Mouse (Mus musculus) hindlimb bud, embryonic 11.5 days (tissue): ENCODE data around the gene Ttc23l.
"Not testable (repeated sequence)": the region's sequence is repeated elsewhere in the genome, so short reads cannot be mapped to it uniquely, and the experiment has no call there.

Experiments used
- DNase-seq: peaks from one replicate; pipeline ENCODE4 v3.0.0-alpha.2; 2012; ENCODE audit warnings: low read depth, low spot score; ENCODE audit errors: extremely low spot score

The Ttc23l gene

GRCm38 (mm10) chr15:10558465-10558864 is at the start of gene Ttc23l:
Gene Ttc23l (minus strand): TSS chr15:10558668.
- no peak for DNase-seq

GRCm38 (mm10) chr15:10599413-10599812 is 40.9 kb upstream of the Ttc23l start:
- no peak for DNase-seq

GRCm38 (mm10) chr15:10598259-10599225 is 40.1 kb upstream of the Ttc23l start:
- no peak for DNase-seq

GRCm38 (mm10) chr15:10596871-10597270 is 38.4 kb upstream of the Ttc23l start:
- no peak for DNase-seq

- no peak for DNase-seq
Observed at GRCm38 (mm10) chr15:10595408-10595807, 36.9 kb upstream of the Ttc23l start.

GRCm38 (mm10) chr15:10594910-10595309 is 36.4 kb upstream of the Ttc23l start:
- no peak for DNase-seq

GRCm38 (mm10) chr15:10593094-10593493 is 34.6 kb upstream of the Ttc23l start:
- no peak for DNase-seq

GRCm38 (mm10) chr15:10586565-10586964 is 28.1 kb upstream of the Ttc23l start:
- DNase-seq, result no peak

- no peak for DNase-seq
Observed at GRCm38 (mm10) chr15:10584359-10585187, 26.1 kb upstream of the Ttc23l start.

GRCm38 (mm10) chr15:10583408-10583807 is 24.9 kb upstream of the Ttc23l start:
- no peak for DNase-seq

- DNase-seq, result no peak
Observed at GRCm38 (mm10) chr15:10579159-10579558, 20.7 kb upstream of the Ttc23l start.

- no peak for DNase-seq
Observed at GRCm38 (mm10) chr15:10566486-10566885, 8.0 kb upstream of the Ttc23l start.

- DNase-seq, result no peak
Observed at GRCm38 (mm10) chr15:10564201-10564600, 5.7 kb upstream of the Ttc23l start.

GRCm38 (mm10) chr15:10562281-10562680 is 3.8 kb upstream of the Ttc23l start:
- DNase-seq, result no peak

GRCm38 (mm10) chr15:10560005-10560404 is 1.5 kb upstream of the Ttc23l start:
- DNase-seq, result no peak

- no peak for DNase-seq
Observed at GRCm38 (mm10) chr15:10554336-10554735, 4.1 kb downstream of the Ttc23l start.

- peak; percentile 68 for DNase-seq
Observed at GRCm38 (mm10) chr15:10540271-10541088, 18.0 kb downstream of the Ttc23l start.

GRCm38 (mm10) chr15:10535969-10536368 is 22.5 kb downstream of the Ttc23l start:
- no peak for DNase-seq

GRCm38 (mm10) chr15:10534591-10534990 is 23.9 kb downstream of the Ttc23l start:
- no peak for DNase-seq

- not testable (repeated sequence) for DNase-seq
Observed at GRCm38 (mm10) chr15:10533361-10533760, 25.1 kb downstream of the Ttc23l start.

GRCm38 (mm10) chr15:10531352-10531751 is 27.1 kb downstream of the Ttc23l start:
- DNase-seq, result no peak
